Mouse (Mus musculus) neural tube, embryonic 12.5 days (tissue): ENCODE results near the gene Pnkd. TPM values are rescaled to one million over a fixed set of nuclear protein-coding genes. Genes with fewer than 3 reads are reported as not detected.

Experiments used
- ATAC-seq: fragments of 200-750 bp; cut with Nextera tagmentation; 2 replicates; pipeline ENCODE4 v1.8.0; 2017; ENCODE audit warnings: low read depth, mild to moderate bottlenecking, moderate TSS enrichment, moderate library complexity; ENCODE audit not compliant: low FRiP score
- H3K27ac ChIP-seq: fragments of 300-500 bp; sonication (generic); 2 replicates; pipeline ENCODE4 v1.5.1; 2016
- H3K27me3 ChIP-seq: fragments of 300-500 bp; sonication (generic); replicated peaks from 2 replicates; pipeline ENCODE4 v1.6.1; 2016; ENCODE audit warnings: mild to moderate bottlenecking
- H3K36me3 ChIP-seq: fragments of 300-500 bp; sonication (generic); 2 replicates; pipeline ENCODE4 v1.6.1; 2016; ENCODE audit warnings: mild to moderate bottlenecking
- H3K4me1 ChIP-seq: fragments of 300-500 bp; sonication (generic); 2 replicates; pipeline ENCODE4 v1.6.1; 2016
- H3K4me2 ChIP-seq: fragments of 300-500 bp; sonication (generic); replicated peaks from 2 replicates; pipeline ENCODE4 v1.6.1; 2016; ENCODE audit warnings: mild to moderate bottlenecking
- H3K4me3 ChIP-seq: fragments of 300-500 bp; sonication (generic); 2 replicates; pipeline ENCODE4 v1.5.1; 2016
- H3K9ac ChIP-seq: fragments of 300-500 bp; sonication (generic); 2 replicates; pipeline ENCODE4 v1.6.1; 2016; ENCODE audit warnings: mild to moderate bottlenecking
- H3K9me3 ChIP-seq: fragments of 300-500 bp; sonication (generic); 2 replicates; pipeline ENCODE4 v1.6.1; 2016; ENCODE audit warnings: mild to moderate bottlenecking
- WGBS: fragments of 180-500 bp; shearing (Covaris S2); methylation state at CpG from one replicate; pipeline ENCODE4 v1.1.7; 2016; 5-methylcytosine and 5-hydroxymethylcytosine counted together
- polyA plus RNA-seq: library from polyadenylated mRNA; unstranded; fragments of >200 nt; fragmentation: Nextera tagmentation; extraction: Ambion mirVana; gene quantifications from 2 replicates; pipeline ENCODE4 v1.2.1, GENCODE M21; 2016

The Pnkd gene
- polyA plus RNA-seq, 1 experiment from 2014 or later: 104 TPM

DNA sequence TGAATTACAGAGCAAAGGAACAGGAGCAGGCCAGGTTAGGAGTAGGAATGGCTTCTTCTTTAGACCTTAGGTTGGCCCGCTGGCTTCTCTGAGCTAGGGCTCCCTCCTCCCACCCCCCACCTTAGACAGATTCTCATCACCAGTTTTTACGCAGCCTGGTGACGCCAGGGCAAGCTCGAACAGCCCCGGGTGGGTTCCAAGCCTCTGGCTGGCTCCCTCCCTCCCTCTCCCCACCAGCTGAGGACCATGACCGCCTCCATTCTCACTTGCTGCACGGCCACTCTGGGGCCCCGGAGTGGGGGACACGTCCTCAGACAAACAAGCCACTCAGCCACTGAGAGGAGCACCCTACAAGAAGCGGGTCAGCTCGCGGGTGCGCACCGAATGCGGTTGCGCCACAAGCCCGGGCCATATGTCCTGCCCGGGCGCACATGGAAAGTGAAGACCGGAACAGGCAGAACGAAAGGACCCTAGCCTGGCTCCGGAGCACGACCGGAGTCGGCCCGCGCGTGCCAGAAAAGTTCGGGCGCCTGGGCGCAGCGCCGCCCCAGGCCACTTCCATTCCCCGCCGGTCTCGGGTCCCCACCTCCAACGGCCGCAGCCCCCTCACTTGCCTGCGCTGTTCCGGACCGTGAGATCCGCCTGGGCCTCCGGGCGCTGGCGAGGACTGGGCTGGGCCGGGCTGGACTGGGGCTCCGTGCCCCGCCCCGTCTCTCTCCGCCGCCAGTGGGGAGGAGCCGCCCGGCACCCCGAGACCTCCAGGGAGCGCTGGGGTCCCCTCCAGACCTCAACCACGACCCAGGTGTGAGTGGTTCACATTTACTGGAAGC is 19.0 kb downstream of the Pnkd start:
- ATAC-seq: peak; percentile 69
- no peaks in the 10 kb centered on the region for H3K36me3 ChIP-seq
- no peaks in the 10 kb centered on the region for H3K9me3 ChIP-seq
- H3K27ac ChIP-seq: no peak overlapping the region
- peak overlapping the region; percentile 58 for H3K9ac ChIP-seq
- peak overlapping the region; percentile 47 for H3K4me3 ChIP-seq
- H3K4me2 ChIP-seq: peak overlapping the region; percentile 82
- WGBS: under 1% methylated on average over 56 of the region's 56 CpGs
- peaks cover 11% of the 10 kb centered on the region for H3K4me1 ChIP-seq
- H3K27me3 ChIP-seq: peaks cover 17% of the 10 kb centered on the region

DNA sequence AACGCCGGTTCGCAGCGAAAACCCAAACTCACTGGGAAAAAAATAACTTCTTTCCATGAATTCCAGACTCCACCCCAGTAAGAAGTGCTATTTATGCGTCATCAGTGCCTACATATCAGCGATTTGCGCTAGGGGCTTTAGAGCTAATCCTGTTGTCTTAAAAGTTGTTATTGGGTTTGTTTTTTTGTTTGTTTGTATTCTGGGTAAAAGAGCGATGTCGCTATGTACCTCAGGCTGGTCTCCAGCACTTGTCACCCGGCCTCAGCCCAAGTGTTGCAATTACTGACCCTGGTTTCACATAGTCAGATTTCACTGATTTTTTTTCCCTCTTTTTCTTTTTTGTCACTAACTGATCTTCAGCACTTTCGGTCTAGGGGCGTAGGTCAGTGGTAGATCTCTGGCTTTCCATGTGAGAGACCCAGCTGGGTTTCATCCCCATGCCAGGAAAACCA is 19.6 kb downstream of the Pnkd start:
- Histone ChIP-seq H3K36me3 (no peaks in the 10 kb centered on the region), H3K27ac (no peak overlapping the region)
- WGBS: 8% methylated on average over 12 of the region's 12 CpGs

DNA sequence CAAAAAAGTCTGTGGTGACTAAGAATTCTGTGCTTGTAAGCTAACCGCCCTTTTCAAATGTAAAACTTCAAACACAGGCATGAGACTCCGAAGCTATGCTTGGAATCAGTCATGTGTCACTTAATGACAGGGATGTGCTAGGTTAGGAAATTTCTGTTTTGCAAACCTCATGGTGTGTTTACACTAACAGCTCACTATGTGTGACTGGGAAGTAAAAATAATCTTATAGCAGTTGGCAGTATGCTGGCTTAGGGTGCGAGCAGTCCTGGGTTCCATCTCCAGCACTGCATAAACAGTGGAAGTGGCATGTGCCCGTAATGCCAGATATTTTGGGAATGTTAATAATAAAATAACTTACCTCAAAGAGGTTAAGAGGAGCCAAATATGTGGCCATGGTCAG is 20.2 kb downstream of the Pnkd start:
- H3K9ac ChIP-seq: no peak overlapping the region
- no peaks in the 10 kb centered on the region for H3K9me3 ChIP-seq
- H3K4me3 ChIP-seq: no peak overlapping the region
- H3K4me1 ChIP-seq: peaks cover 11% of the 10 kb centered on the region
- H3K27me3 ChIP-seq: peaks cover 17% of the 10 kb centered on the region
- WGBS: 61% methylated on average over 4 of the region's 4 CpGs
- no peak overlapping the region for H3K4me2 ChIP-seq
- H3K36me3 ChIP-seq: no peaks in the 10 kb centered on the region
- H3K27ac ChIP-seq: no peak overlapping the region
- no peak for ATAC-seq

More for the DNA sequence above, 19.6 kb downstream of the Pnkd start:
- H3K27me3 ChIP-seq: peaks cover 17% of the 10 kb centered on the region
- H3K4me2 ChIP-seq: peak overlapping the region; percentile 82
- peaks cover 11% of the 10 kb centered on the region for H3K4me1 ChIP-seq
- H3K4me3 ChIP-seq: peak overlapping the region; percentile 47
- no peaks in the 10 kb centered on the region for H3K9me3 ChIP-seq
- ATAC-seq: no peak
- H3K9ac ChIP-seq: peak overlapping the region; percentile 58

DNA sequence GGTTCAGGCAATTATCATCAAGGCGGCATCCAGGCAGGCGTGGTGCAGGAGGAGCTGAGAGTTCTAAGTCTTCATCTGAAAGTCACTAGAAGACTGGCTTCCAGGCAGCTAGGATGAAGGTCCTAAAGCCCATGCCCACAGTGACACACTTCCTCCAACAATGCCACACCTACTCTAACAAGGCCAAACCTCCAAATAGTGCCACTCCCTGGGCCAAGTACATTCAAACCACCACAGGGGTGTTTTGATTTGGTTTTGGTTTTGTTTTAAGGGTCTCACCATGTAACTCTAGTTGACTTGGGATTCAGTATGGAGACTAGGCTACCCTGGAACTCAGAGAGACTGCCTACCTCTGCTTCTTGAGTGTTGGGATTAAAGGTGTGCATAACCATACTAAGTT is 20.8 kb downstream of the Pnkd start, which contains the start of gene Tmbim1:
Tmbim1 (minus strand) TSS at position 101 of the 400 bp plus-strand sequence.
- 67% methylated on average over 2 of the region's 2 CpGs for WGBS
- H3K27ac ChIP-seq: no peak within 1 kb of the TSS
- H3K4me2 ChIP-seq: peak within 1 kb of the TSS; percentile 82
- H3K9ac ChIP-seq: no peak within 1 kb of the TSS
- peaks cover 17% of the 10 kb centered on the region for H3K27me3 ChIP-seq
- H3K4me3 ChIP-seq: 0 out of 2 replicates have a peak within 1 kb of the TSS, but pooled peaks have one; percentile 47
- ATAC-seq: no peak
- peaks cover 11% of the 10 kb centered on the region for H3K4me1 ChIP-seq
- no peaks in the 10 kb centered on the region for H3K36me3 ChIP-seq
- H3K9me3 ChIP-seq: no peaks in the 10 kb centered on the region

DNA sequence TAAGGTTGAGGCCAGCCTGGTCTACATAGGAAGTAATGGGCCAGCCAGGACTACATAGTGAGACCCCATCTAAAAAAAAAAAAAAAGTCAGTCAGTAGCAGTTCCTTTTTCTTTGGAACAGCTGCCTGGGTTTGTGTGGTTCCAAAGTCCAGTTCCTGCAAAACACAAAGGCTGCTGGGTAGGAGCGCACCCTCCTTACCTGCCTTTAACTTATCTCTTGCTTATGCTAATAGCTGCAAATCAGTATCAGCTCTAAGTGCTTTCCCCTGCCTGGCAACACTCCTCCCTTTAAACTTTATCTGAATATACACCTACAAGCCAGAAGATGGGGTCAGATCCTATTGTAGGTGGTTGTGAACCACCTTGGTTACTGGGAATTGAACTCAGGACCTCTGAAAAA is 22.4 kb downstream of the Pnkd start:
- Histone ChIP-seq H3K9ac (no peak overlapping the region), H3K4me1 (peaks cover 11% of the 10 kb centered on the region), H3K27me3 (peaks cover 17% of the 10 kb centered on the region), H3K27ac (no peak overlapping the region), H3K9me3 (no peaks in the 10 kb centered on the region), H3K36me3 (no peaks in the 10 kb centered on the region), H3K4me2 (no peak overlapping the region), H3K4me3 (no peak overlapping the region)
- no peak for ATAC-seq
- WGBS: 100% methylated on average over 1 of the region's 1 CpGs

DNA sequence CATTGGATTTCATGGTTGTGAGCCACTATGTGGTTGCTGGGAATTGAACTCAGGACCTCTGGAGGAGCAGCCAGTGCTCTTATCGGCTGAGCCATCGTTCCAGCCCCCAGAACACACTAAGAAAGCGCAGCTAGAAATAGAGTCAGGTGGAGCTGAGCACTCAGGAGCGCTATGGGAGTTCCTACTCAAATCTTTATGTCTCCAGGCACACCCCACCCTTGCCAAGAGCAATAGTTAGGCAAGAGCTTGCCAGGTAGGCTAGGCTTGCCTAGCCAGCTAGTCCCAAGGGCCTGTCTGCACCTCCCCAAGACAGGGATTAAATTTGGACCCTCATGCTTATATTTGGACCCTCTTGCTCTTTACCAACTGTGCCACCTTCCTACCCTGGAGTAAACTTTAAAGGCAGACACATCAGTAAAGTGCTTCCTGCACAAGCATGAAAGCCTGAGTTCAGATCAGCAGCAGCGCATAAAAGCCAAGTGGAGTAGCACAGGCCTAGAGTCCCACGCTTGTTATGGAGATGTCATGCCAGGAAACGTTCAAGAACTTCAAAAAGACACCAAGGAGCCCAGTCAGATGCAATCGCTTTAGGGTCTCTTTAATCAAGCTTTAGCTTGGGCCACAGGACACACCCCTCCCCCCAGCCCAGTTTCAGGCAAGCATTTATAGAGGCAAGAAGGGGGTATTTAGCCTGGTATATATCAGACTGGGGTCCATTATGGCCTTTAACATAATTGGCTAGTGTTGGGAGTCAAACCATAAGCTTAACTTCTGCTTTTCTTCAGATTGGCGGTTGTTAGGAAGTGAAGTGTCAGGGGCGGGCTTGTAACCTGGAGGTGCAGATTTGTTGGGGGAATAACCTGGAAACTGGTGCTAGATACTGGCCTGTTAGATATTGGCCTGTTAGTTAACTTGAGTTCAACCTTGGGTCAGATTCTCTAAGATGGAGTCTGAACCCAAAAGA is 23.6 kb downstream of the Pnkd start:
- Histone ChIP-seq H3K27me3 (peaks cover 12% of the 10 kb centered on the region), H3K36me3 (no peaks in the 10 kb centered on the region), H3K4me1 (peaks cover 11% of the 10 kb centered on the region), H3K9me3 (no peaks in the 10 kb centered on the region), H3K27ac (no peak overlapping the region), H3K4me3 (no peak overlapping the region), H3K9ac (no peak overlapping the region), H3K4me2 (no peak overlapping the region)
- no peak for ATAC-seq
- WGBS: 60% methylated on average over 10 of the region's 10 CpGs

DNA sequence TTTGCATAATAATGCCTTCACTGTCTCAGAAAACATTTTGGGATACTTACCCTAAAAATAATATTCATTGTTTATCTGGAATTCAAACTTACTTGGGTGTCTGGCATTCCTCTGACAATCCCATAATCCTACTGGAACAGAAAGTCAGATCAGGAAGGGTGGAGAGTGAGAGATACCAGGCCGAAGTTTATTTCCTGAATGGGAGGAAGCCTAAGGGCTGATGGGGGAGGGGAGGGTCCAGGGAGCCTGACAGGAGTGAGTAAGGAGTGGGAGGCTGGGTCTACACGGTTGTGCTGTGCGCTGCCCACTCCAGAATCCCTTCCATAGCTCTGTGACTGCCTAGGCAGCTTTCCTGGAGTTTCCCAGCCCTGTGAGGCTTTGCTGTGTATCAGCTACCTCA is 25.0 kb downstream of the Pnkd start:
- H3K4me2 ChIP-seq: no peak overlapping the region
- H3K4me1 ChIP-seq: no peaks in the 10 kb centered on the region
- no peak overlapping the region for H3K4me3 ChIP-seq
- H3K27me3 ChIP-seq: no peaks in the 10 kb centered on the region
- H3K9me3 ChIP-seq: no peaks in the 10 kb centered on the region
- WGBS: 63% methylated on average over 3 of the region's 3 CpGs
- ATAC-seq: no peak
- H3K27ac ChIP-seq: no peak overlapping the region
- H3K9ac ChIP-seq: no peak overlapping the region
- no peaks in the 10 kb centered on the region for H3K36me3 ChIP-seq

DNA sequence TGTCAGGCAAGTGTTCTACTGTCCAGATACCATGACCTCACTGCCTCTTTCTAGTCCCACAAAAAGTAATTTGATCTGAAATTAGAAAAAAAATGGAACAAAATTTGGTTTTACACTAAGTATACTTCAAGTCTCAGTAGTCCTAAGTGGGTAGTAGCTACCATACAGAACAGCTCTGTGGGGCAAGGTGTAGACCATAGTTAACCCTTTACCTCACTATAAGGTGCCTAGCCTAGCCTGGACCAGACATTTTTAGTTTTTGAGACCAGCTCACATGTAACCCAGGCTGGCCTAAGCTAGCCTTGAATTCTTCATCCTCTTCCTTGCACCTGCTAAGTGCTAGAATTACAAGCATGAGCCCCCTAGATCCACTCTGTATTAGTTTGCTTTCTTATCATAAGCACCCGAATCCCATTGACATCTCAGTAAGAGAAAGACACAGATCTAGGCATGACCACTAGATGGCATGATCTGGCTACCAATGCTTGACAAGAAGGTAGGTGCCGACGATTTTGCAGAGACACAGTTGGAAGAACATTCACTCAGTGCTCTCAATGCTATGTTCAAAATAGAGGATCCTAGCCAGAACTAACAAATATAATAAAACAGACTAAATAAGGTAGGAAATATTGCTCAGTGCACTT is 28.4 kb downstream of the Pnkd start:
- no peak for ATAC-seq
- WGBS: 7% methylated on average over 3 of the region's 3 CpGs
- H3K9ac ChIP-seq: no peak overlapping the region
- H3K4me2 ChIP-seq: no peak overlapping the region
- H3K36me3 ChIP-seq: no peaks in the 10 kb centered on the region
- no peaks in the 10 kb centered on the region for H3K9me3 ChIP-seq
- H3K27me3 ChIP-seq: no peaks in the 10 kb centered on the region
- H3K4me1 ChIP-seq: peaks cover 5% of the 10 kb centered on the region; the same call in 1 of the 2 replicates
- no peak overlapping the region for H3K4me3 ChIP-seq
- no peak overlapping the region for H3K27ac ChIP-seq

DNA sequence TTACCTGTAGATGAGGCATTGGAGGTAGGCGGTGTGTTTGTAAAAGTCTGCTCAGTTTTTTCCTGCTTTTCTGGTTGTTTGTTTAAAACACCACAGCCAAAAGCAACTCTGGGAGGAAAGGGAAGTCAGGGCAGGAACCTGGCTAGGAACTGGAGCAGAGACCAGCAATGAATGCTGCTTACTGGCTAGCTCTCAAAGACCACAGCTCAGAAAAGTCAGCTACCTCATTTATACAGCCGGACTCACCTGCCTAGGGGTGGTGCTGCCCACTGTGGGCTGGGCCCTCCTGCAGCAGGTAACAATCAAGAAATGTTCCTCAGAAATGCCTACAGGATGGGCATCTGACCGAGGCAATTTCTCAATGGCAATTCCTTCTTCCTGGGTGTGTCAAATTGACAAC is 30.1 kb downstream of the Pnkd start:
- no peaks in the 10 kb centered on the region for H3K36me3 ChIP-seq
- no peak overlapping the region for H3K27ac ChIP-seq
- H3K27me3 ChIP-seq: no peaks in the 10 kb centered on the region
- no peak overlapping the region for H3K4me2 ChIP-seq
- H3K4me3 ChIP-seq: no peak overlapping the region
- no peaks in the 10 kb centered on the region for H3K9me3 ChIP-seq
- H3K9ac ChIP-seq: no peak overlapping the region
- ATAC-seq: no peak
- 94% methylated on average over 3 of the region's 3 CpGs for WGBS
- peaks cover 5% of the 10 kb centered on the region; the same call in 1 of the 2 replicates for H3K4me1 ChIP-seq

DNA sequence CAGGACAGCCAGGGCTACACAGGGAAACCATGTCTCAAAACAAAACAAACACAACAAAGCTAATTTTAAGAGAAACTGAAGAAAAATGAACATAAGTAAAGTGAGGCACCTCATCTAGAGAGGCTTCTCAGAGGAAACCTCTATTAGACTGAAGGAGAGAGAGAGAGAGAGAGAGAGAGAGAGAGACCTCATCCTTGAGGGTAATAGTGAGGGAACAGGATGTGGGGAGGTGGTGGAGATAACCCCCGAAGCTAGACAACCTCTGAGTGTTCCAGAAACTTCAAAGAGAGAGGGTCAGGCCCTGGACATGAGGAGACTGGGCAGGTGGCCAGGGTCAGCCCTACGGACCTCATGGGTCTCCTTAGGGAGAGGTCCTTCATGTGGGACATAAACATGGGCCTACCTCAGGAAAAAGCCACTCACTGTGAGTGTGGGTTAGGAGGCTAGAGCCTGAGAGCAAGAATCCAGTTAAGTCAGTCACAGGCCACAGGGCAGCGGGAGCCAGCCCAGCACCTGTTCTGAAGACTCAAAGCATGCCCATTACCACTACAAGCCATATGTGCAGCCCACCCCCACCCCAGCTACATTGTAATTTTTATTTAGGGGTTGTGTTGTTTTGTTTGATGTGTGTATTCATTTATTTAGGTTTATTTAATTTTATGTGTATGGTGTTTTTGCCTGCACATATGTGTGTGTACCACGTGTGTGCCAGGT is 31.5 kb downstream of the Pnkd start:
- ATAC-seq: no peak
- 87% methylated on average over 4 of the region's 4 CpGs for WGBS

DNA sequence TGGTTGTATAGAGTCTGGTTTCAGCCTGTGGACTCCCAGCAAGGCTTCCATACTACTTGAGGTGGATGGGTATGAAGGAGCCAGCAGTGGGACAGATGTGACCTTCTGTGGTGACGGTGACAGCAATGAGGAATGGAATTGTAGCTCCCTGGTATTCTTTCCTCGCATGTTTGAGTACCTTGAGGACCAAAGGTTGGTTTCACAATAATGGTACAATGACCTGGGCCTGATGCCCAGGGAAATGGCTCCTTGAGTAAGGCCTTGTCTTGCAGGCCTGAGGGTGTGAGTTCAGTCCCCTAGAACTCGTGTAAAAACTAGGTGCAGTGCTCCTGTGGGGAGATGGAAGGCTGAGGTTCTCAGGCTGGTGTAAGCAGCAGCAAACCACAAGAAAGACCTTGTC is 34.0 kb downstream of the Pnkd start:
- Histone ChIP-seq H3K4me2 (no peak overlapping the region), H3K9me3 (no peaks in the 10 kb centered on the region), H3K27me3 (no peaks in the 10 kb centered on the region), H3K27ac (no peak overlapping the region), H3K4me1 (peaks cover 5% of the 10 kb centered on the region; the same call in 1 of the 2 replicates), H3K36me3 (no peaks in the 10 kb centered on the region), H3K9ac (no peak overlapping the region), H3K4me3 (no peak overlapping the region)
- no peak for ATAC-seq
- 91% methylated on average over 3 of the region's 3 CpGs for WGBS

More for the DNA sequence above, 31.5 kb downstream of the Pnkd start:
- Histone ChIP-seq H3K9me3 (no peaks in the 10 kb centered on the region), H3K4me2 (no peak overlapping the region), H3K4me1 (peaks cover 5% of the 10 kb centered on the region; the same call in 1 of the 2 replicates), H3K27me3 (no peaks in the 10 kb centered on the region), H3K36me3 (no peaks in the 10 kb centered on the region), H3K4me3 (no peak overlapping the region), H3K27ac (no peak overlapping the region), H3K9ac (no peak overlapping the region)
